In the genomic region with DNA sequence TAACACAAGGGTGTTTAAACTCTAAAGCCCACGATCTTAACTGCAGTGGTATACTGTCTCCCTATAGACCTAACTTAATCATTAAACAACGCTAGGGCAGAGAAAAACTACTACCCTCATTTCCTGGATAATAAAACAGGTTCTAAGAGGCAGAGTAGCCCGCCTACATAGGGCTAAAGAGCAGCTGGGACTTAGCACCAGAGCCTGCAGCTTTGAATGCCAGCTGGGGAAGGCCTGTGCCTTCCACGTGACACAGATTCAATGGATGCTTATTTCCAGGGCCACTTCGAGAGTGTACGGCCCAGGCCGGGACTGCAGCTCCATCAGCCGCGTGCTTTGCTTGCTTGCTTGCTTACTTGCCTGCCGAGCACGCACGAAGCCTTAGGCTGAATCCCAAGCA, we compare ENCODE assay signal across 15 mouse cellular contexts. TPM values are rescaled to one million over a fixed set of nuclear protein-coding genes. Genes with fewer than 3 reads are reported as not detected.
DNase-seq lines count a peak whose midpoint lies in the region; ATAC-seq and TF ChIP-seq lines count a peak whose summit lies in the region.
"Had no signal": no experiment of that assay in that cellular context is flagged by ENCODE, and none has a peak within 500 bp of the region (broad histone marks: within the 10 kb centered on the region; RNA-seq: fewer than 3 reads in every experiment).

No protein-coding gene starts in this region.

- 33% methylated on average over 12 of the region's 12 CpGs for WGBS in kidney, embryonic 14.5 days
- 73% methylated on average over 12 of the region's 12 CpGs for WGBS in embryonic facial prominence, embryonic 14.5 days
- 29% methylated on average over 12 of the region's 12 CpGs for WGBS in limb, embryonic 13.5 days
- WGBS in midbrain, embryonic 11.5 days, result 79% methylated on average over 12 of the region's 12 CpGs

- H3K4me3 ChIP-seq in kidney, embryonic 14.5 days (ENCODE audit: low read length), result no peak overlapping the region
- no peak overlapping the region for H3K4me3 ChIP-seq in ES-Bruce4 (ENCODE audit: low read depth, low read length)
- H3K4me3 ChIP-seq in embryonic facial prominence, embryonic 14.5 days (ENCODE audit: low read depth, low read length), result no peak overlapping the region
- no peak overlapping the region for H3K4me3 ChIP-seq in limb, embryonic 13.5 days
- no peak overlapping the region for H3K4me3 ChIP-seq in midbrain, embryonic 11.5 days (ENCODE audit: low read depth, low read length)
- H3K4me3 ChIP-seq: heart, embryonic 12.5 days; hindbrain, embryonic 12.5 days; midbrain, embryonic 15.5 days had no signal

- peak; percentile 65; the same call in 1 of the 2 replicates for ATAC-seq in kidney, embryonic 14.5 days (ENCODE audit: low FRiP score, low TSS enrichment)
- no peak; the same call in 1 of the 2 replicates for ATAC-seq in embryonic facial prominence, embryonic 14.5 days (ENCODE audit: low read depth)
- peak; percentile 48; the same call in 1 of the 2 replicates for ATAC-seq in limb, embryonic 13.5 days (ENCODE audit: low FRiP score, low read depth)
- no peak for ATAC-seq in midbrain, embryonic 11.5 days (ENCODE audit: low FRiP score)
- no peak for ATAC-seq in inflammation-experienced regulatory T-cells, adult 6 months
- ATAC-seq: midbrain, embryonic 15.5 days had no signal

- 0 out of 2 replicates have a peak, but pooled peaks have one; percentile 21 for TF ChIP-seq EP300 in ES-Bruce4 (IDR thresholded peaks at IDR 0.05; ENCODE audit: insufficient read depth, low read depth, low read length)

- H3K4me1 ChIP-seq in kidney, embryonic 14.5 days (ENCODE audit: control insufficient read depth, insufficient read depth, low read length), result peaks cover 18% of the 10 kb centered on the region
- H3K4me1 ChIP-seq in ES-Bruce4 (ENCODE audit: control insufficient read depth, insufficient read depth, low read length), result peaks cover 8% of the 10 kb centered on the region
- peaks cover 10% of the 10 kb centered on the region for H3K4me1 ChIP-seq in embryonic facial prominence, embryonic 14.5 days (ENCODE audit: control insufficient read depth, insufficient read depth, low read length)
- H3K4me1 ChIP-seq in limb, embryonic 13.5 days, result peaks cover 28% of the 10 kb centered on the region
- peaks cover 5% of the 10 kb centered on the region; the same call in 1 of the 2 replicates for H3K4me1 ChIP-seq in midbrain, embryonic 11.5 days (ENCODE audit: control insufficient read depth, insufficient read depth, low read length)

- no peaks in the 10 kb centered on the region for H3K27me3 ChIP-seq in kidney, embryonic 14.5 days (ENCODE audit: control insufficient read depth, insufficient read depth, low read length)
- H3K27me3 ChIP-seq in ES-Bruce4 (ENCODE audit: control insufficient read depth, insufficient read depth, low read length, poor library complexity, severe bottlenecking), result no peaks in the 10 kb centered on the region
- H3K27me3 ChIP-seq in embryonic facial prominence, embryonic 14.5 days (replicated peaks; ENCODE audit: control insufficient read depth, insufficient read depth, low read length), result no peaks in the 10 kb centered on the region
- H3K27me3 ChIP-seq in limb, embryonic 13.5 days, result no peaks in the 10 kb centered on the region
- no peaks in the 10 kb centered on the region for H3K27me3 ChIP-seq in midbrain, embryonic 11.5 days (ENCODE audit: control insufficient read depth, insufficient read depth, low read length)
- H3K27me3 ChIP-seq: heart, embryonic 12.5 days; hindbrain, embryonic 12.5 days; midbrain, embryonic 15.5 days had no signal

- TF ChIP-seq POLR2A in ES-Bruce4 (IDR thresholded peaks at IDR 0.05; ENCODE audit: insufficient read depth, low read length), result no peak

- no peak overlapping the region for H3K4me2 ChIP-seq in kidney, embryonic 14.5 days (replicated peaks; ENCODE audit: low read depth, low read length)
- H3K4me2 ChIP-seq in embryonic facial prominence, embryonic 14.5 days (ENCODE audit: low read depth, low read length), result no peak overlapping the region
- no peak overlapping the region for H3K4me2 ChIP-seq in limb, embryonic 13.5 days (replicated peaks)
- H3K4me2 ChIP-seq in midbrain, embryonic 11.5 days, result no peak overlapping the region
- H3K4me2 ChIP-seq: heart, embryonic 12.5 days; hindbrain, embryonic 12.5 days; midbrain, embryonic 15.5 days had no signal

- no peaks in the 10 kb centered on the region for H3K36me3 ChIP-seq in kidney, embryonic 14.5 days (ENCODE audit: control insufficient read depth, insufficient read depth, low read length)
- no peaks in the 10 kb centered on the region for H3K36me3 ChIP-seq in ES-Bruce4 (ENCODE audit: control insufficient read depth, insufficient read depth, low read length, poor library complexity, severe bottlenecking)
- no peaks in the 10 kb centered on the region for H3K36me3 ChIP-seq in embryonic facial prominence, embryonic 14.5 days (ENCODE audit: control insufficient read depth, insufficient read depth, low read length)
- H3K36me3 ChIP-seq in limb, embryonic 13.5 days, result no peaks in the 10 kb centered on the region
- H3K36me3 ChIP-seq in midbrain, embryonic 11.5 days (ENCODE audit: control insufficient read depth, insufficient read depth, low read length), result no peaks in the 10 kb centered on the region
- H3K36me3 ChIP-seq: hindbrain, embryonic 12.5 days; midbrain, embryonic 15.5 days had no signal

- H3K9ac ChIP-seq in kidney, embryonic 14.5 days (ENCODE audit: low read depth, low read length), result 0 out of 2 replicates have a peak overlapping the region, but pooled peaks have one; percentile 31
- no peak overlapping the region for H3K9ac ChIP-seq in ES-Bruce4 (ENCODE audit: low read depth, poor library complexity, severe bottlenecking)
- 0 out of 2 replicates have a peak overlapping the region, but pooled peaks have one; percentile 25 for H3K9ac ChIP-seq in embryonic facial prominence, embryonic 14.5 days (ENCODE audit: low read depth, low read length)
- peak overlapping the region; percentile 25; the same call in 1 of the 2 replicates for H3K9ac ChIP-seq in limb, embryonic 13.5 days
- no peak overlapping the region for H3K9ac ChIP-seq in midbrain, embryonic 11.5 days (ENCODE audit: low read length)
- H3K9ac ChIP-seq: heart, embryonic 12.5 days; hindbrain, embryonic 12.5 days; midbrain, embryonic 15.5 days had no signal

- no peak for TF ChIP-seq CTCF in ES-Bruce4 (IDR thresholded peaks at IDR 0.05; ENCODE audit: low read depth, low read length)

- peak overlapping the region; percentile 30; the same call in 1 of the 2 replicates for H3K27ac ChIP-seq in kidney, embryonic 14.5 days (ENCODE audit: low read depth, low read length)
- no peak overlapping the region for H3K27ac ChIP-seq in ES-Bruce4 (ENCODE audit: insufficient read depth, low read length)
- no peak overlapping the region for H3K27ac ChIP-seq in embryonic facial prominence, embryonic 14.5 days (replicated peaks; ENCODE audit: low read depth, low read length)
- peak overlapping the region; percentile 6; the same call in 1 of the 2 replicates for H3K27ac ChIP-seq in limb, embryonic 13.5 days
- H3K27ac ChIP-seq in midbrain, embryonic 11.5 days (ENCODE audit: low read depth, low read length), result no peak overlapping the region
- H3K27ac ChIP-seq: hindbrain, embryonic 12.5 days; midbrain, embryonic 15.5 days had no signal

- no peaks in the 10 kb centered on the region for H3K9me3 ChIP-seq in kidney, embryonic 14.5 days (ENCODE audit: control insufficient read depth, low read length)
- H3K9me3 ChIP-seq in ES-Bruce4 (replicated peaks; ENCODE audit: control insufficient read depth, insufficient read depth, low read length, poor library complexity, severe bottlenecking), result peaks cover 4% of the 10 kb centered on the region; the same call in 1 of the 2 replicates
- H3K9me3 ChIP-seq in embryonic facial prominence, embryonic 14.5 days (ENCODE audit: control insufficient read depth, low read length), result no peaks in the 10 kb centered on the region
- H3K9me3 ChIP-seq in limb, embryonic 13.5 days, result no peaks in the 10 kb centered on the region
- H3K9me3 ChIP-seq in midbrain, embryonic 11.5 days (ENCODE audit: control insufficient read depth, low read length), result no peaks in the 10 kb centered on the region
- H3K9me3 ChIP-seq: heart, embryonic 12.5 days; hindbrain, embryonic 12.5 days; midbrain, embryonic 15.5 days had no signal

- no peak for DNase-seq in kidney, adult 9 months
- DNase-seq in embryonic facial prominence, embryonic 14.5 days (ENCODE audit: low spot score), result peak; percentile 25
- DNase-seq in cerebellum, adult 11 months, result no peak
- no peak for DNase-seq in midbrain, embryonic 11.5 days (ENCODE audit: low spot score, missing footprints)
- DNase-seq: adrenal gland, postnatal 14 days; cerebellum, adult 11-12 months; right cerebral cortex, postnatal 4 days had no signal

RNA-seq across cellular contexts. Expression of a gene that starts 19.9 kb away (rescaled TPM):
- polyA plus RNA-seq in kidney, embryonic 14.5 days (2014; fragmentation: Nextera tagmentation; extraction: Ambion mirVana), result 14.1 and 15.2 TPM in 2 replicates
- 15.9 and 19.7 TPM in 2 replicates for polyA plus RNA-seq in ES-Bruce4 (2011; ENCODE audit: insufficient read depth, insufficient read length, low read depth, missing spikeins)
- polyA plus RNA-seq in embryonic facial prominence, embryonic 14.5 days (2014; fragmentation: Nextera tagmentation; extraction: Ambion mirVana), result 12.7 and 14.7 TPM in 2 replicates
- polyA plus RNA-seq in limb, embryonic 13.5 days (2015; fragmentation: Nextera tagmentation; extraction: Ambion mirVana), result 13.5 and 15.6 TPM in 2 replicates
- polyA plus RNA-seq in midbrain, embryonic 11.5 days (2014; fragmentation: Nextera tagmentation; extraction: Ambion mirVana), result 7.0 and 9.1 TPM in 2 replicates
- polyA plus RNA-seq in inflammation-experienced regulatory T-cells, adult 6 months (2017; shearing (Covaris generic)), result 10 to 100 TPM in 2 of 3 experiments, 1 to 10 TPM in 1; 8.4 to 16.1 (median 13.4) TPM

RNA-seq across cellular contexts. Expression of a gene that starts 41.0 kb away (rescaled TPM):
- 0.64 and 0.81 TPM in 2 replicates for polyA plus RNA-seq in kidney, embryonic 14.5 days (2014; fragmentation: Nextera tagmentation; extraction: Ambion mirVana)
- 0.79 and 1.8 TPM in 2 replicates for polyA plus RNA-seq in ES-Bruce4 (2011; ENCODE audit: insufficient read depth, insufficient read length, low read depth, missing spikeins)
- polyA plus RNA-seq in embryonic facial prominence, embryonic 14.5 days (2014; fragmentation: Nextera tagmentation; extraction: Ambion mirVana), result 0.65 TPM in 1 of 2 replicates, not detected in the other
- polyA plus RNA-seq in limb, embryonic 13.5 days (2015; fragmentation: Nextera tagmentation; extraction: Ambion mirVana), result not detected in 2 replicates
- polyA plus RNA-seq in midbrain, embryonic 11.5 days (2014; fragmentation: Nextera tagmentation; extraction: Ambion mirVana), result 0.53 and 0.73 TPM in 2 replicates
- polyA plus RNA-seq in inflammation-experienced regulatory T-cells, adult 6 months (2017; shearing (Covaris generic)), result under 1 TPM in 1 of 3 experiments, not detected in 2; 0.19 TPM
- polyA plus RNA-seq: liver, adult 2 months had no signal

RNA-seq across cellular contexts. Expression of a gene that starts 41.3 kb away (rescaled TPM):
- 2.7 and 3.8 TPM in 2 replicates for polyA plus RNA-seq in kidney, embryonic 14.5 days (2014; fragmentation: Nextera tagmentation; extraction: Ambion mirVana)
- 12.7 and 17.5 TPM in 2 replicates for polyA plus RNA-seq in ES-Bruce4 (2011; ENCODE audit: insufficient read depth, insufficient read length, low read depth, missing spikeins)
- 2.9 and 3.0 TPM in 2 replicates for polyA plus RNA-seq in embryonic facial prominence, embryonic 14.5 days (2014; fragmentation: Nextera tagmentation; extraction: Ambion mirVana)
- polyA plus RNA-seq in limb, embryonic 13.5 days (2015; fragmentation: Nextera tagmentation; extraction: Ambion mirVana), result 2.8 and 3.1 TPM in 2 replicates
- polyA plus RNA-seq in midbrain, embryonic 11.5 days (2014; fragmentation: Nextera tagmentation; extraction: Ambion mirVana), result 2.6 and 4.2 TPM in 2 replicates
- 10 to 100 TPM in 2 of 3 experiments, 1 to 10 TPM in 1; 10.0 to 18.2 (median 13.6) TPM for polyA plus RNA-seq in inflammation-experienced regulatory T-cells, adult 6 months (2017; shearing (Covaris generic))

RNA-seq across cellular contexts. Expression of a gene that starts 55.5 kb away (rescaled TPM):
- 2.5 and 2.9 TPM in 2 replicates for polyA plus RNA-seq in kidney, embryonic 14.5 days (2014; fragmentation: Nextera tagmentation; extraction: Ambion mirVana)
- polyA plus RNA-seq in ES-Bruce4 (2011; ENCODE audit: insufficient read depth, insufficient read length, low read depth, missing spikeins), result 2.3 TPM in 2 replicates
- 6.8 and 7.7 TPM in 2 replicates for polyA plus RNA-seq in embryonic facial prominence, embryonic 14.5 days (2014; fragmentation: Nextera tagmentation; extraction: Ambion mirVana)
- 12.0 and 12.2 TPM in 2 replicates for polyA plus RNA-seq in limb, embryonic 13.5 days (2015; fragmentation: Nextera tagmentation; extraction: Ambion mirVana)
- polyA plus RNA-seq in midbrain, embryonic 11.5 days (2014; fragmentation: Nextera tagmentation; extraction: Ambion mirVana), result 0.40 and 0.63 TPM in 2 replicates
- polyA plus RNA-seq in inflammation-experienced regulatory T-cells, adult 6 months (2017; shearing (Covaris generic)), result 10 to 100 TPM in 2 of 3 experiments, 1 to 10 TPM in 1; 4.0 to 58.5 (median 35.5) TPM

Comparison
In these comparisons a context has a peak if more than half of its experiments do, and no peak if none do; other contexts are left out.
1. ATAC-seq: peak in kidney, embryonic 14.5 days (single experiment) and limb, embryonic 13.5 days (single experiment); none in embryonic facial prominence, embryonic 14.5 days (single experiment), midbrain, embryonic 11.5 days (single experiment) and inflammation-experienced regulatory T-cells, adult 6 months (single experiment).
2. H3K27ac ChIP-seq: peak in kidney, embryonic 14.5 days (single experiment) and limb, embryonic 13.5 days (single experiment); none in ES-Bruce4 (single experiment), embryonic facial prominence, embryonic 14.5 days (single experiment) and midbrain, embryonic 11.5 days (single experiment).
3. H3K9ac ChIP-seq: peak in kidney, embryonic 14.5 days (single experiment), embryonic facial prominence, embryonic 14.5 days (single experiment) and limb, embryonic 13.5 days (single experiment); none in ES-Bruce4 (single experiment) and midbrain, embryonic 11.5 days (single experiment).